Mouse (Mus musculus) hindlimb bud, embryonic 11.5 days (tissue): ENCODE data around the gene L3mbtl4.

ENCODE experiments used
- DNase-seq: peaks from one replicate; pipeline ENCODE4 v3.0.0-alpha.2; 2012; ENCODE audit warnings: low read depth, low spot score; ENCODE audit errors: extremely low spot score

L3mbtl4 gene

DNA sequence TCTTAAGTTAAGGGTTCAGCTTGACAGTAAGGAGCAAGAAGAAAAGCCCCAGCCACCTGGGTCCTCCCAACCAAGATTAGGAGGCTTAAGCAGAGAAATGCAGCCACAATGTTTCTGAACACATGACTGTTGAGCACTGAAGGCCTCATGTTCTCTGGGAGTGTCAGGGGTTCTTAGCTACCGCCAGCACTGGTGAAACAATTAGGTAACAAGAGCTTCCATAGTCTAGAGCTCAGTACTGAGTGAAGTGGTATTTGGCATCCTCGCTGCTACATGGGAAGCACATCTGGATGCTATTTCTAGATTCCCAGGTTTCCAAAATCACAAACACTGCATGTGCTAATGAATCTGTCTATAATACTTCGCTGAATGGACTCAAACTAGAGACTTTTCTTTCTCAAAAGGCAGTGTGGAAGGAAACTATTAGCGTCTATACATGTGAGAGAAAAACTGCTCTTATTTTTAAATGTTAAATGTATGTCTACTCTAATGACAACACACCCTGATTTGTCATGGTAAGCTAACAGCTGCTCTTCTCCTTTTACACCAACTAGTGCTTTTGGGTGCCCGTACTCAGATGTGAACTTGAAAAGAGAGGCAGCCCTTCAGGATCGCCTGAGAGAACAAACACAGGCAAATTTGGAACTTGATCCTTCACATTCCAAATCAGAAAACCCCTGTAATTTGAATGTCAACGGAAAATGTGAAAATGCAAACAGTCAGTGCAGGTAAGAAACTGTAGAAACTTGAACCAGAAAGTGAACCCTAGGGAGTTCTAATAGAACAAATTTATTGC is 356.2 kb downstream of the L3mbtl4 start:
- no peak for DNase-seq

- DNase-seq, result no peak
Measured at GRCm38 (mm10) chr17:68631396-68631795, 357.8 kb downstream of the L3mbtl4 start.

DNA sequence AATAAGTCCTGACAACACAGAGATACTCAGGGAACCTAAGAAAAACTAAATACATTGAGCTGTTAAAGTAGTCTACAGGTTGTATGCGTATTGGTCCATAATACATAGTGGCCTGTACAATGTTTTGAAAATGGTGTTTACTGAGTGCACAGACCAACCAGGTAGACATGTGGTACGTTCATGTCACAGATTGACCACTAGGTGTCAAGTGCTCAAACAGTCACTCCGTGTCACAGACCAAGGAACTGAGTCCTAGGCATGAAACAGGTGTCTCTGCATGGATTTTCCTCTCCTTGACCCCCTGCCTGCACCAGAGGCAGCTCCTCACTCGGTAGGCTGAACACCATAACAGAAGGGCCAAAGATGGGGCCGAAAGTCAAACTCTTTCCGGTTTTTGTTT is 366.6 kb downstream of the L3mbtl4 start:
- DNase-seq, result no peak

GRCm38 (mm10) chr17:68642521-68643088 is 369.0 kb downstream of the L3mbtl4 start:
- DNase-seq, result no peak

GRCm38 (mm10) chr17:68666528-68666927 is 392.9 kb downstream of the L3mbtl4 start:
- no peak for DNase-seq

GRCm38 (mm10) chr17:68672088-68672504 is 398.5 kb downstream of the L3mbtl4 start:
- DNase-seq, result no peak

GRCm38 (mm10) chr17:68710701-68711100 is 437.1 kb downstream of the L3mbtl4 start:
- no peak for DNase-seq

DNA sequence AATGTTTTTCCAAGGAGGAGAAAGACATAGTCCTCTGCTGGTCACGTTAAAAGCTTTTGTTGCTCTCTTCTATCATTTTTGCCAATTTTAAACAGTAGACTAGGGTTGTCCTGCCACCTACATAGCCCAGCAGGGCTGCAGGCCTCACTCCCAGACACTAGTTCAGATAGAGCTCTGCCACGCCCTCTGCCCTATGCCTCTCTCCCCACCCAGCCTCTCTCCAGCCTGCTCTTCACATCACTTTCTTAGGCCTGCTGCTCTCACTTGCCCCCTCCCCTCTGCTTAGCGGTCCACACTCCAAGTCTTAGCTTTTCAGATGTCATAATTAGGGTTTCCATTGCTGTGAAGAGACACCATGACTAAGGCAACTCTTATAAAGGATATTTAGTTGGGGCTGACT is 437.8 kb downstream of the L3mbtl4 start:
- DNase-seq, result no peak

DNA sequence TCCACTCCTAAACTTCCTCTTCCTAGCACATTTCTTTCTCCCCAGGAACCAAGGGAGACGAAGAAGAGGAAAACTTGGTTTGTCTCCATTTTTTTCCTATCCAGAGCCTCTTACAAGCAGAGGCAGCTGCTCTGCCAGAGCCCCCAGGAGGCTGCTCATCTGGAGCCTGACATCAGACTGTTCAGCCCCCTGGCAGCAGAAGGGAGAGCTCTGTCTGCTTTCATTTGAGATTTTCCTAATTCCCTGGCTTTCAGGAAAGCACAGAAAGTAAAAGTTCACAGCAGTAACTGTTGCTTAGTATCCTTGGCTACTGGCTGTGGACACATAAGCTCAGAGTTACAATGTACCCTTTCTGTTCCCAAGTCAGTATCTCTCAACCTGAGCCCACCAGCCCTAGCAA is 474.7 kb downstream of the L3mbtl4 start:
- no peak for DNase-seq

DNA sequence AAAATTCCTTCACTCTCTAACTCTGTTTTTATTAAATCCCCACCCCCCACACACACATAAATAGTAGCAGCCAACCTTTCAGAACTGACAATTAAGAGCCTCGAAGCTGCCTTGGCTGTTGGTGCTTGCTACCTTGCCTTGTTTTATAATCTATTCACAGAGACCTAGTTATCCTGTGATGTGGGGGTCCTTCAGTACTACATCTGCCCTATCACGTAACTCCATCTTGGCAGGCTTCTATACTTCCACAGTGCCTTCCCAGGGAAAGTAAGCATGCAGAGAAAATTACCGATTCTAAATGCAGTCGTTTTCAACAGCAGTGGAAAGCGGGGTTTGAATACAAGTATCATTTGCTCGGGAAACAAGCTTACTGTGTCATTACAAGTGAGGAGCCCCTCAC is 476.9 kb downstream of the L3mbtl4 start:
- DNase-seq, result no peak

DNA sequence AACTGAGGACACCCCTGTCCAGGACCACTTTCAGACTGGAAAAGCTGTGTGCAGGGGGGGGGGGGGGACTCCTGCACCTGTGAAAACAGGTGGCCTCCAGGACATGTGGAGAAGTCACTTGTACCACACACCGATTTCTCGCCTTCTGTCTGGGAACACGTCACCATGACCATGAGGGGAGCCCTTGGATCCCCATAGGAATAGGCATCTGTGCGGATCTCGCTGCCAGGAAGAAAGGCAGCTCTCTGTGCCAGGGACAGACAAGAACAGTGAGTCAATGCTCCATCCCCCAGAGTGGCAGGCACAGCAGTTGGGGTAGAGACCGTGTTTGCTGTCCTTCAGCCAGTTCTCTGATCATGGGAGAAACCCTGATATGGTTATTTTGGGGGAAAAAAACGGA is 479.5 kb downstream of the L3mbtl4 start:
- no peak for DNase-seq

DNA sequence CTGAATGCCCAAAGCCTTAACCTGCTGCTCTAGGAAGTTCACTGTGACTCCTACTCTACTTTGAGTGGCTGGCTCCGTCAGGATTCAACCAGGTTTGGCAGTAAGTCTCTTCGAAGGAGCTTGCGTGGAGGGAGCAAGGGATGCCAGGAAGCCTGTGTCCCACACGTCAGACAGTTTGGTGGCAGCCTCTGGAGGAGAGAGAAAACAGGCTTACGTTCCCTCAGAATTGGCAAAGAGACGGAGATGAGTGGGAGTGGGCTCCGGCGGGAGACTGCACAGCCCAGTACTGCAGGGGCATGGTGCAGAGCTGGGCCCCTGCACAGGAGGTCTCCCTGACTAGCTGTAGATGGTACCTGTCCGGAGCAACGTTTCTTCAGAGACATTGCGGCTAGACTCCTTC is 481.2 kb downstream of the L3mbtl4 start:
- no peak for DNase-seq

DNA sequence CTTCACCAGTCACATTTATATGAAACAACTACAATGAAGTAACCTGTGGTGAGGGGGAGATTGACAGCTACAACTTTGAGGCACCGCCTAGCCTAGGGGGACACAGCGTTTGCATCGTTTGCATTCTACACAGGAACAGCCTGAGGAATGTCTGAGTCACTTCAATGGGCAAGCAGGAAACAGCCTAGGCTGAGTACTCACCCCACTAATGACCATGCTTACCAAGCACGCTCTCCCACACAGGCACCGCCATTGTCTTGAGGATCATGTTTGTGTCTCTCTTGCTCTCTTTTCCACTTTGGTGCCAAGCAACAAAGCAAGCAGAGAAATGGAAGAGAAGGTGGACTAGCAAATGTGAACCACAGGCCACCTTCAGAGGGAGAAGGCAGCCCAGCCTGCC is 484.8 kb downstream of the L3mbtl4 start:
- DNase-seq, result no peak

DNA sequence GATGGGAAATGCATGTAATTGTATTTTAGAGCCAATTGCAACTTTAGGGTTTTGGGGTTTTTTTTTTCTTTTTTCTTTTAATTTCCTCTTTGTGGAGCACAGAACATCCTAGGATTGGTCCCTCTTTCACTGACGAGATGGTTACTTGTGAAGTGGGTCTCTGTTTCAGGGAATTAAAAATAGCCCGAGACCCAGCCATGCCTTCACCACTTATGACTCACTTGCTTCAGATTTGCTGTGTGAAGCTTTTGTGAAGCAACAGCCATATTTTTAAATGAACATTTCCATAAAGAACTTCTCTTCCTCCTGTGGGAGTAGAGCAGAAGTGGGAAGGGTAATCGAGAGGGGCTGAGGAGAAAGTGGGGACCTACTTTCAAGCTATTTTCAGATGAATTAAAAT is 485.3 kb downstream of the L3mbtl4 start:
- DNase-seq, result no peak

GRCm38 (mm10) chr17:68759978-68760377 is 486.4 kb downstream of the L3mbtl4 start:
- no peak for DNase-seq

DNA sequence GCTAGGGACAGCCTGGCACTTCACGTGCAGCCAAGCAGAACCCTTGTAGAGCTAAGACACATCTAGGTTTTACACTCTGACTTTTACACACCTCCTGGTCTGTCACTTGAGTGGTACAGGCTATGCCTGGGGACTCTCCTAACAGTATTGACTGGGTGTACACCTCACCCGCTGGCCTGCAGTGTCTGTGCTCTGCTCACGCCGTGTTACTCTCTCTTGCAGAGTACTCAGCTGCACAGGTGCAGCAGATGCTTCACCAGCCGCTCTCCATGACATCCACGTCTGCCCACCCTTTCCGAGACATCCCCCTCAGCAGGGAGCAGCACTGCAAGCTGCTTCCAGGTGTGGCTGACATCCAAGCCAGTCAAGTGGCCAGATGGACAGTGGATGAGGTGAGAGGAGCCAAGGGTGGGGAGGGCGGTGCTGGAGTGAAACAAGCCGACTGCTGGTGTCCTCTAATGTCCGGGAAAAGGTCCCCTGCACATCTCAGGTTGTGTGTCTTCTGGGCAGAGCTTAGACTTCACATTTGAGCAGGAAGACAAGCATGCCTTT is 490.8 kb downstream of the L3mbtl4 start:
- no peak for DNase-seq

DNA sequence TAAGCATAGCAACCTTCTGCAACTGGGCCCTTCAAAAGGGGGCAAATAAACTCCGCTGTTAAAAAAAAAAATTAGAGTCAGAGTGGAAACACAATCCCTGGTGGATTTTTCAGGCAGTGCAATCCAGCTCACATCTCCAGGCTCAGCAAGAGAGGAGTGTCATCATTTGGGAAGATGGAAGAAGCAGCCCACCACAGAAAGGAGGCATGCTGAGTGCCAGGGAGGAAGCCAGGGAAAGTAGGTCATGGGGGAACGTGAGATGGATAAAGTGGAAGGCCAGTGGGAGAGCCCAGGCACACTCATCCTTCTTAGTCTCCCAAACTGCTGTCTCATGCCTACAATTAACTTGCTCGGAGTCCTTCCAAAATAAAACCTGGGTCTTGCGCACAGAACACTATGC is 496.0 kb downstream of the L3mbtl4 start:
- no peak for DNase-seq

DNA sequence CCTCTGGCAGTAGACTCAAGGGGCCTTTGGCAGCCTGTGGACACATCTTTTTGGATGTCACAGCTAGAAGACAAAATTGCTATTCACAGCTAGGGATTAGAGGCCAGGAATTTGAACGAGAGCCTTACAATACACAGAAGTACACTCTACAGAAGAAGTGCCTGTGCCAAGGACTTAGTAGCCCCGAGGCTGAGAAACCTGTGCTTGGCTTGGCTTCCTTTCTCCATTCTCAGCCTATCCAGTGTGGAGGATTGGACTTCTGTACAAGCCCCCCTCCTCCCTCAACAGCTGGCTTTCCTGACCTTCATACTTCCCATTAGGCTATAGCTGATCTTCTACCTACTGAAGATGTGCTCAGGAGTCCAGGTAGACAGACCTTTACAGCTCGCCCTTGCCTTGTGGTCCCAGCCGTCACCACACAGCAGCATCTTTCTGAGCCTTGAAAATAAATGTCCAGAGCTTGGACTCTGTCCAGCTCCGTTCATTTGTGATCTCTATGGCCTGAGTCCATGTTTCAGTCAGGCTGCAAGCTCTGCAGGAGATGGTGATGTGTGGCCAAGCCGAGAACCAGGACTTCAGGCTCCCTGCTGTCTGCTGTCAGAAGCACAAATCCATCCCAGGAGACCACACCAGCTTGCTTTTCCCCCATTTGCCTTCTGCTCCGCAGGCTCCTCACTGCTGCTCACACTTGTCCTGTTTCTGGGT is 497.6 kb downstream of the L3mbtl4 start:
- no peak for DNase-seq

- no peak for DNase-seq
Measured at GRCm38 (mm10) chr17:68793741-68794140, 520.1 kb downstream of the L3mbtl4 start.

DNA sequence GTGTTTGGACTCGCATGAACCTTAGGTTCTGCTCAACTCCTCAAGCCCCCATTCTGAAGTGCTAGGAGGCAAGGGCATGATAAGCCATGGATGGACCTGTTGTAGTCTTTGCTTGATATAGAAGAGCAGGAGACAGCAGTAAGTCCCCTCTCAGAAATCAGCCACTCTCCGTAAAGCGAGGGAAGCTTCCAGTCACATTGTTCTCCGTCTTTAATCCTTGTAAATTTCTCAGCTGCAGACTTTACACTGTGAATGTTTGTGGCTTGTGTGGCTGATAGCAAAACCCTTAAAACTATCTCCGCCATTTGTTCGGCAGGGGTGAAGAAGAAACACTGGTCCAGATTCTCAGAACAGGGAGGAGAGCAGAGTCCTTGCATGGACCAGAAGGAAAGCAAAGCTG is 552.7 kb downstream of the L3mbtl4 start, which contains the start of gene Tmem200c:
Gene Tmem200c, plus strand, starts transcription at position 301 of the 400 bp plus-strand sequence.
- DNase-seq, result no peak
